Mouse (Mus musculus) spleen, adult 2 months (tissue): Measurements from ENCODE around the gene Mylk3.

ENCODE experiments used
- CTCF ChIP-seq: fragments of 200-500 bp; IDR thresholded peaks from 2 replicates; pipeline ENCODE4 v1.5.1; 2011; ENCODE audit warnings: mild to moderate bottlenecking, inconsistent platforms; ENCODE audit not compliant: insufficient read depth, insufficient read length, insufficient replicate concordance; ENCODE audit errors: extremely low read depth
- POLR2A ChIP-seq: fragments of 200-500 bp; IDR thresholded peaks from 2 replicates; pipeline ENCODE4 v1.6.1; 2011; ENCODE audit warnings: low read depth, low read length, inconsistent platforms

- TF ChIP-seq CTCF = no peak
- no peak for TF ChIP-seq POLR2A
Measured at GRCm38 (mm10) chr8:85386205-85386604, at the start of gene Mylk3.
